Mouse (Mus musculus) ES-E14 (cell line): Measurements from ENCODE around the gene Gm15557.

ENCODE experiments used
- CHD2 ChIP-seq: IDR thresholded peaks from 2 replicates; pipeline ENCODE4 v1.6.1; 2014; ENCODE audit warnings: mild to moderate bottlenecking, low read depth, low read length, inconsistent platforms
- ZC3H11A ChIP-seq: IDR thresholded peaks from 2 replicates; pipeline ENCODE4 v1.6.1; 2012; ENCODE audit warnings: low read depth, mild to moderate bottlenecking, inconsistent platforms, low read length, borderline replicate concordance
- ZNF384 ChIP-seq: IDR thresholded peaks from 2 replicates; pipeline ENCODE4 v1.6.1; 2012; ENCODE audit warnings: low read depth, low read length, inconsistent platforms

DNA sequence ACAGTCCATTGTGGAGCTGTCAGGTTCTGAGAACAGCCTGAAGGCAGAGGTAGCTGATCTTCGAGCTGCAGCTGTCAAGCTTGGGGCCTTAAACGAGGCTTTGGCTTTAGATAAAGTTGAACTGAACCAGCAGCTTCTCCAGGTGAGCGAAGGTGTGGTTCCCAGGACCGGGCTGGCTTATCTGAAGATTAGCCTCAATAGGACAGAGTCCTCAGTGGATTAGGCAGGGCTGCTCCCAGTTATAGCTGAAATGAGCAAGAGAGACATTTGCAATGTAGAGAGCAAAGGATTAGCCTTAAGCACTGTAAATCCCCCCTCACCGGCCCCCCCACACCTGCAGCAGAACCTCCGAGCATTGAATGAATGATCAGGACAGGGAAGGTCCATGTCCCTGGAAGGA is 32.8 kb downstream of the Gm15557 start:
- TF ChIP-seq CHD2 (no peak), ZNF384 (no peak), ZC3H11A (no peak)
